Mouse (Mus musculus): Measurements from ENCODE around the gene Gm28434. TPM values are rescaled to one million over a fixed set of nuclear protein-coding genes. Genes with fewer than 3 reads are reported as not detected.

Gm28434 gene
- not detected for total RNA-seq (2021)
- long read RNA-seq, experiment 1 = 0 reads
- long read RNA-seq, experiment 2 = 0 reads

DNA sequence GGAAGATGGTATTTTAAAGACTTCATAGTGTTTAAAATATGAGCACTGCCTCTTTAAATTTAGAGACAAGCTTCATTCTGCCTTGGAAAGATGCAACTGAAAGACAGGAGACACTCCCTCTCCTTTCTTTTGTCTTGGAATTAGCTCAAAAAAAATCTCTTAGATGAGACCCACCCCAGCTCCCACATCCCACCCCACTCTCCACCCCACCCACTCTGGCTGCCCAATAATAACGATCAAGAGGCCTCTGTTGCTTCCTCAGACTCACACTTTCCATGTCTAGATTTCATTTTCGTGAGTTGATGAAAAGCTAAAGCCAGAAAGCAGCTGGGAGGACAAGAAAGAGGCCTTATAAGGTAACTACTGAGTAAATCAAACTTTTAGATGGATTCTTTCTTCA is at the start of gene Gm28434, which contains the start of gene 2310003L06Rik:
Gene Gm28434, plus strand, starts transcription at position 317 of the 400 bp plus-strand sequence.
Gene 2310003L06Rik, plus strand, starts transcription at position 259 of the 400 bp plus-strand sequence.
- no peak for DNase-seq (ENCODE audit: low spot score in 2 of 2)
- intact Hi-C loops (cut with DNase I) = no loop called here

GRCm38 (mm10) chr5:87925372-87925771 is 43.9 kb upstream of the Gm28434 start, which contains the start of gene Csn3:
Gene Csn3, plus strand, starts transcription at chr5:87925579.
- intact Hi-C loops (cut with DNase I) = no loop called here
- no peak for DNase-seq (ENCODE audit: low spot score in 2 of 2)

- intact Hi-C loops (cut with DNase I) = no loop called here
- DNase-seq (ENCODE audit: low spot score in 2 of 2) = no peak
Measured at GRCm38 (mm10) chr5:87931603-87932002, 37.7 kb upstream of the Gm28434 start.

GRCm38 (mm10) chr5:87940752-87941151 is 28.6 kb upstream of the Gm28434 start:
- intact Hi-C loops (cut with DNase I) = loop anchor here (5.0 kb wide), 1 partner anchor 158 kb away; no protein-coding TSS in a partner anchor
- peak; percentile 25 to 30 for DNase-seq (ENCODE audit: low spot score in 2 of 2)

DNA sequence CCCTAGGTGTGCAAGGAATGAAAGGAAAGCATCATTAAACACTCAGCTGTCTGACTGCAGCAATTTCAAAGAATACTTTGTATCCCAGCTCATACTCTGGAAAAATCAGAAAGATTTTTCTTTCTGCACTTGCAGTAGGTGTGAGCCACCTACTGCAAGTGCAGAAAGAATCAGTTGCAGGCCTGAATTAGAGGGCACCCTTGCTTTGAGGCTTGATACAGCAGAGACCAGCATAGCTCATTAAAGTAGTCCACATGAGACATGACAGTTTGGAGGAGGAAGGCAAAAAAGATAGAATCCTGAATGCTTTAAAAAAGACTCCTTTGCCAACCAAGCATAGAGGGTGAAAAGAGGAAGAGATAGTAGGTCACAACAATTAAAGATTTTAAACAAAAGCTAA is 26.8 kb upstream of the Gm28434 start:
- DNase-seq (ENCODE audit: low spot score in 2 of 2) = no peak

DNA sequence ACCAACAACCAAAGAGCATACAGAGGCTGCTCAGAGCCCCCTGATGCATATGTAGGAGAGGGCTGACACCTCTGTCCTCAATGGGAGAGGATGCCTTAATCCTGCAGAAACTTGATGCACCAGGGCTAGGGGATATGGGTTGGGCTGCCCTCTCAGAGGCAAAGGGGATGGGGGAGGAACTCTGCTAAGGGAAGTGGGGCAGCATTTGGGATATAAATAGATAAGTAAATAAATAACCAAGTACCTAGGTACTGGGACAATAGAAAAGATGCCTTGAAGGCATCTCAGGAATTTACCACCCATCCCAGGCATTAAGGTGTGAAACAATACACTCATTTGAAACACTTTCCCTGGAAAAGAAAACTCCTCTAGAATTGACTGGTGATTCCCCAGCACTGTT is 17.5 kb upstream of the Gm28434 start:
- no peak for DNase-seq (ENCODE audit: low spot score in 2 of 2)
- intact Hi-C loops (cut with DNase I) = no loop called here

More for the DNA sequence above, 26.8 kb upstream of the Gm28434 start:
- intact Hi-C loops (cut with DNase I) = loop anchor here (5.0 kb wide), 1 partner anchor 160 kb away; no protein-coding TSS in a partner anchor

DNA sequence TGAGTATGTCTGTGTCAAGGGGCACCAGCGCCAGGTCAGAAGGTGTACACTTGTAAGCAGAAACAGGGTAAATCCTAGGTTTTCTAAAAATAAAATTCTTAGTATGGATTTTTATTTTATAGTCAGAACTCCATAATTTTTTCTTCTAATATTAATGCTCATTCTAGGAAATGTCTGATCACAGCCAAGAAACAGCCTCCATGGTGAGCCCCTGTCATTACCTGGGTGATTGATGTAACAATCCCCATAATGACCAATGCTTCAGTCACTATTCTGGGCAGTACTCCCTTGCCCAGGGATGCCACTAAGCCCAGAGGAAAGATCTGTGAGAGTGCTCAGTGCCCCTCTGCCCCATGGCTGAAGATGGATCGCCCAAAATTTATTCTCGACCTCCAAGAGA is 9.8 kb downstream of the Gm28434 start, which contains the start of gene Cabs1:
Gene Cabs1, plus strand, starts transcription at position 301 of the 400 bp plus-strand sequence.
- no peak for DNase-seq (ENCODE audit: low spot score in 2 of 2)
- intact Hi-C loops (cut with DNase I) = no loop called here

GRCm38 (mm10) chr5:87982468-87983214 is 13.3 kb downstream of the Gm28434 start:
- intact Hi-C loops (cut with DNase I) = no loop called here
- DNase-seq (ENCODE audit: low spot score in 2 of 2) = no peak

DNA sequence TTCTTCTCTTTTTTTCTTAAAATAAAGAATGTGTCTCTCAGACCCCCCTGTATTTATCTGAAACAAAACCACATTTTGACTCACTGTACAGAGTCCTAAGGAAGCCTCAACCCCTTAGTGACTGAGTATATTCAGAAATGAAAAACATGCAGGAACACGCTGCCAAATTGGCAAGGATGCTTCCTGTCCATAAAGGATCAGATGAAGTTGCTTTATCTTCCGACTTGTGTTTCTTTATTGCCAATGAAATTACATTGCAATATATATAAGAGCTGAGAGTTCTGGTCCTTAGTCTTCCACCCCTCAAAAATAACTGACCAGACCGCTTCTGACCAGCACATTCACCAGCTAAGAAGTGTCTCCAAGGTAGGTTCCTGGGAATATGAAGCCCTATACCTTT is 32.9 kb downstream of the Gm28434 start, which contains the start of gene Smr3a:
Gene Smr3a, plus strand, starts transcription at position 301 of the 400 bp plus-strand sequence.
- intact Hi-C loops (cut with DNase I) = no loop called here
- no peak for DNase-seq (ENCODE audit: low spot score in 2 of 2)

DNA sequence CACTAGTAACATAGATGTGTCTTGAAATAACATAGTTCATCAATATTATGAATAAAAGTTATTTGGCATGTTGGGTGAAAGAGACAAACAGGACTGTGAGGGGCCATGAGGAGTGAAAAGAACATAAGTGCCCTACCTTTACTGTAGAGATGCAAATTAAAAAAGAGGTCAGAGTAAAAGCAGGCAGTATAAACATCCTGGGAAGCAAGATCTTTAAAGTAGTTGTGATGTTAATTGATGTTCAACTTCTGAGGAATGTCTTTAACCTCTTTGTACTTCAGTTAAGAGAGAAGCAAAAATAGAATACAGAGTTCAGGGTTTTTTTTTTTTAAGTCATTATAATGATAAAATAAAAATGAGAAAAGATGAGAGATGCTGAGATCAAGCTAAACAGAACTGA is 35.9 kb downstream of the Gm28434 start:
- intact Hi-C loops (cut with DNase I) = no loop called here

More for the DNA sequence above, 35.9 kb downstream of the Gm28434 start:
- DNase-seq (ENCODE audit: low spot score in 2 of 2) = no peak

Other genes with a start within 250 kb of the Gm28434 start
- gene Csn1s2a, start 194.9 kb upstream of the Gm28434 start, total RNA-seq (2021) = not detected
- gene Csn1s2b, start 161.4 kb upstream of the Gm28434 start, total RNA-seq (2021) = not detected
- not detected for gene Prr27, start 143.8 kb upstream of the Gm28434 start, total RNA-seq (2021)
- not detected for gene Odam, start 84.5 kb upstream of the Gm28434 start, total RNA-seq (2021)
- not detected for gene Csn3, start 43.9 kb upstream of the Gm28434 start, total RNA-seq (2021)
- gene 2310003L06Rik, start 58 bp upstream of the Gm28434 start, total RNA-seq (2021) = not detected
- gene Cabs1, start 9.9 kb downstream of the Gm28434 start, total RNA-seq (2021) = not detected
- not detected for gene Smr3a, start 33.0 kb downstream of the Gm28434 start, total RNA-seq (2021)
- gene Smr2, start 117.0 kb downstream of the Gm28434 start, total RNA-seq (2021) = not detected
- not detected for gene Gm11116, start 142.0 kb downstream of the Gm28434 start, total RNA-seq (2021)
- gene Gm11115, start 184.6 kb downstream of the Gm28434 start, total RNA-seq (2021) = not detected

Data from left cerebral cortex, postnatal 14 days (tissue).